Mouse (Mus musculus) embryonic facial prominence, embryonic 14.5 days (tissue): Measurements from ENCODE around the gene Chadl. TPM values are rescaled to one million over a fixed set of nuclear protein-coding genes. Genes with fewer than 3 reads are reported as not detected.

Source experiments
- ATAC-seq: fragments of 200-750 bp; cut with Nextera tagmentation; 2 replicates; pipeline ENCODE4 v1.8.0; 2017; ENCODE audit warnings: low read depth, moderate number of reproducible peaks, moderate TSS enrichment
- DNase-seq: peaks from one replicate; pipeline ENCODE4 v3.0.0-alpha.2; 2015; ENCODE audit warnings: low spot score
- H3K27ac ChIP-seq: fragments of 300-500 bp; sonication (generic); replicated peaks from 2 replicates; pipeline ENCODE4 v1.5.1; 2014; ENCODE audit warnings: low read depth, mild to moderate bottlenecking, low read length, moderate library complexity
- H3K27me3 ChIP-seq: fragments of 300-500 bp; sonication (generic); replicated peaks from 2 replicates; pipeline ENCODE4 v1.6.1; 2014; ENCODE audit warnings: low read length; ENCODE audit not compliant: control insufficient read depth, insufficient read depth
- H3K36me3 ChIP-seq: fragments of 300-500 bp; sonication (generic); 2 replicates; pipeline ENCODE4 v1.6.1; 2014; ENCODE audit warnings: low read length, mixed read lengths; ENCODE audit not compliant: control insufficient read depth, insufficient read depth
- H3K4me1 ChIP-seq: fragments of 300-500 bp; sonication (generic); 2 replicates; pipeline ENCODE4 v1.6.1; 2014; ENCODE audit warnings: antibody characterized with exemption, low read length; ENCODE audit not compliant: control insufficient read depth, insufficient read depth
- H3K4me2 ChIP-seq: fragments of 300-500 bp; sonication (generic); 2 replicates; pipeline ENCODE4 v1.6.1; 2014; ENCODE audit warnings: low read depth, mild to moderate bottlenecking, low read length, moderate library complexity, mixed read lengths
- H3K4me3 ChIP-seq: fragments of 300-500 bp; sonication (generic); 2 replicates; pipeline ENCODE4 v1.5.1; 2014; ENCODE audit warnings: low read depth, mild to moderate bottlenecking, low read length
- H3K9ac ChIP-seq: fragments of 300-500 bp; sonication (generic); 2 replicates; pipeline ENCODE4 v1.6.1; 2014; ENCODE audit warnings: low read depth, mild to moderate bottlenecking, low read length, moderate library complexity, mixed read lengths
- H3K9me3 ChIP-seq: fragments of 300-500 bp; sonication (generic); 2 replicates; pipeline ENCODE4 v1.6.1; 2016; ENCODE audit warnings: low read length; ENCODE audit not compliant: control insufficient read depth
- WGBS: fragments of 180-500 bp; shearing (Covaris S2); extraction: QIAGEN DNeasy Blood & Tissue Kit; methylation state at CpG from one replicate; pipeline ENCODE4 v1.1.7; 2014; 5-methylcytosine and 5-hydroxymethylcytosine counted together
- polyA plus RNA-seq: library from polyadenylated mRNA; unstranded; fragments of >200 nt; fragmentation: Nextera tagmentation; extraction: Ambion mirVana; gene quantifications from 2 replicates; pipeline ENCODE4 v1.2.1, GENCODE M21; 2014

The Chadl gene
- polyA plus RNA-seq, 1 experiment from 2014 or later, result 11.5 TPM

DNA sequence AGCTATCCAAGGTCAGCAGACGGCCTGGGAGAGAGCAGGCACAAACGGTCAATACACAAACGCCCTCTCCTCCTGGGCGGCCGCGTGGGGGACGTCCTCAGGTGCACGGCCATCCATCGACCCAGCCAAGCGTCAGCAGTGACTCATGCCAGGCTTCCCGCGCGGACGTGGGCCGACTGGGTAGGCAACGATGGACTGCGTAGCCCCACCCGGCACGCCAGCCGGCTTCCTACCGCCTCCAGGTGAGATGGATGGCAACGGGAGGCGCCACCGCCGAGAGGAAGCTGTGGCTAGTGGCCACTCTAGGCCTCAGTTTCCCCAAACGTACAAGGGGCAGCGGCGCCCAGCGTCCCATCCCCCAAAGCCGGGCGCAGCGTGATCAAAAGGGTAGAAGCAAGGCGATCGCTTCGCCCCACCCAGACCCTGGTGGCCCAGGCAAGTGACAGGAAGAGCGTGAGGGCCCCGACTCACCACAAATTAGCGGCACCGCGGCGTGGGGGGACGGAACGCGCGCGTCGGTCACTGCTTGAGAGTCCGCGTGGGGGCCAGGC lies 32.2 kb upstream of the Chadl start:
- peaks cover 10% of the 10 kb centered on the region for H3K4me1 ChIP-seq
- peak overlapping the region; percentile 91 for H3K4me3 ChIP-seq
- WGBS, result 0% methylated on average over 23 of the region's 49 CpGs
- peak overlapping the region; percentile 66 for H3K27ac ChIP-seq
- H3K36me3 ChIP-seq, result peaks cover 11% of the 10 kb centered on the region
- peak overlapping the region; percentile 89 for H3K4me2 ChIP-seq
- H3K27me3 ChIP-seq, result no peaks in the 10 kb centered on the region
- peak; percentile 20 for ATAC-seq
- peak overlapping the region; percentile 80 for H3K9ac ChIP-seq
- H3K9me3 ChIP-seq, result no peaks in the 10 kb centered on the region
- peak; percentile 10 for DNase-seq

DNA sequence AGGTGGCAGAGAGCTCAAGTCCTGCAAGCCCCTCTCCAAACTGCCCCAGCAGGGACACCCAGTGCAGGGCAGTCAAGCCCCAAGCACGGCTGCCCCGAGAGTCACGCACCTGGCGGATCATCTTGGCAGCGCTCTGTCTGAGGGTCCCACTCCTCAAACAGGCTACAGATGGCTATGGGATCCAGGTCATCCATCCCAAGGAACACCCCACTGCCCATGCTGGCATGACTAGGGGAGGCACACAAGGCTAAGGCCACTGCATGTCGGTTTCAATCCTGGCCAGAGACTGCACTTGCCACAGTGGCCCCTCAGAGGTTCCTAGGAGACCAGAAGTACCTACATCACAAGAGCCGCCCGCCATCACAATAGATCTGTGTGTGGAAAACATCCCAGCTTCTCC lies 28.9 kb upstream of the Chadl start:
- no peak overlapping the region for H3K4me2 ChIP-seq
- 94% methylated on average over 8 of the region's 8 CpGs for WGBS
- no peaks in the 10 kb centered on the region for H3K9me3 ChIP-seq
- no peaks in the 10 kb centered on the region for H3K27me3 ChIP-seq
- ATAC-seq, result no peak
- DNase-seq, result no peak
- no peak overlapping the region for H3K9ac ChIP-seq
- no peak overlapping the region for H3K4me3 ChIP-seq
- H3K36me3 ChIP-seq, result peaks cover 43% of the 10 kb centered on the region
- no peak overlapping the region for H3K27ac ChIP-seq
- peaks cover 10% of the 10 kb centered on the region for H3K4me1 ChIP-seq

DNA sequence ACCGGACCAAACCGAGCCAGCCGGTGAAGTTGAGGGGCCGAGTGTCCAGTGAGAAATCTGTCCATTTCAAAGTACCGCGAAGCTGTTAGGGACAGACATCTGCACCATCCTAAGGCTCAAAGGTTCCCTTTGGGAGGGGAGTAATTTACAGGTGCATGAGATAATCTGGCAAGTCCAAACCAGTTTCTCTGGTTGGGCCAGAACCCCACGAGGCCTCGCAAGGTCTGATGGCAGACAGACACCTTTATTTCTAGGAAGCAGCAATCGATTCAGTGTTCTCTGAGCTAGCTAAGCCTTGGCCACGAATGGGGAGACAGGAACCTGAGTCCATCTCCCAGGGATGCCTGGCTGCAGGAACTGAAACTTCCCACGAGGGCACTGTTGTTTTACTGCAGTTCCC lies 26.6 kb upstream of the Chadl start:
- Histone ChIP-seq H3K27me3 (no peaks in the 10 kb centered on the region), H3K4me2 (no peak overlapping the region), H3K9ac (no peak overlapping the region), H3K9me3 (no peaks in the 10 kb centered on the region), H3K4me3 (no peak overlapping the region), H3K36me3 (peaks cover 64% of the 10 kb centered on the region), H3K4me1 (peaks cover 5% of the 10 kb centered on the region), H3K27ac (no peak overlapping the region)
- no peak for ATAC-seq
- DNase-seq, result peak; percentile 18
- 88% methylated on average over 11 of the region's 11 CpGs for WGBS

DNA sequence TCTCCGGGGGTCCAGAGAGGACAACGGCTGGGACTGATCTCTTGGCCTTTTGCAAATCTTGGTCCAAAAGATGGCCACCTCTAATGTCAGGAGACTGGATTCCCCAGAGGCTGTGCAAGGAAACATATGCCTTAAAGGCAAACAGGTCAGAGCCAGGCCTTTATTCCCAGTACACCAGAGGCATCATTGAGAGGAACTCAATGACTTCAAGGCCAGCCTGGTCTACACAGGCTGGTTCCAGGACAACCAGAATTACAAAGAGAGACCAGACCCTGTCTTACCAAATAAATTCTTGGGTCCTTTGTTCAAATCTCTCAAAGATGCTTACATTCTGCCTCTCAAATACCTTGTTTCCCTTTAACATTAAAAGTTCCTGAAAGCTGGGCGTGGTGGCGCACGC lies 25.3 kb upstream of the Chadl start:
- Histone ChIP-seq H3K27me3 (no peaks in the 10 kb centered on the region), H3K27ac (no peak overlapping the region), H3K9me3 (no peaks in the 10 kb centered on the region), H3K4me1 (no peaks in the 10 kb centered on the region), H3K9ac (no peak overlapping the region), H3K36me3 (peaks cover 77% of the 10 kb centered on the region), H3K4me3 (no peak overlapping the region), H3K4me2 (no peak overlapping the region)
- ATAC-seq (no peak), DNase-seq (no peak)
- WGBS, result 91% methylated on average over 5 of the region's 5 CpGs

DNA sequence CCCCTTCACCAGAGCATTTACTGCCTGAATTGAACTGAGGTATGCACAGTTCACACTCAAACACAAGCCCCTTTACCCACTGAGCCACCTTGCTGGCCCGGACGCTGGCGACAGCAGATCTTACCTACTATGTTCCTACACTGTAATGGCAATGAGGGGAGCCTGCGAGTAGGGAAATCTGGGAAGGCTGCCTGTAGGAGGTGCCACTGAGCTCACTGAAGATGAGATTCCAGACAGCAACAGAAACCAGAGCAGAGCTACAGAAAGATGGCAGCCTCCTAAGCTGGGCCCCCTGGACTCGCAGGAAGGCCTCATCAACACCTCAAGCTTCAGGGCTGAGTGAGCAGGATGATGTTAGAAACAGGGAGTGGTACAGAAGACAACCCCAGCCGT lies 22.0 kb upstream of the Chadl start:
- WGBS, result 97% methylated on average over 6 of the region's 6 CpGs
- Histone ChIP-seq H3K4me2 (no peak overlapping the region), H3K27ac (no peak overlapping the region), H3K4me1 (no peaks in the 10 kb centered on the region), H3K9ac (no peak overlapping the region), H3K4me3 (no peak overlapping the region), H3K9me3 (no peaks in the 10 kb centered on the region), H3K27me3 (no peaks in the 10 kb centered on the region), H3K36me3 (peaks cover 92% of the 10 kb centered on the region)
- ATAC-seq, result no peak
- no peak for DNase-seq

DNA sequence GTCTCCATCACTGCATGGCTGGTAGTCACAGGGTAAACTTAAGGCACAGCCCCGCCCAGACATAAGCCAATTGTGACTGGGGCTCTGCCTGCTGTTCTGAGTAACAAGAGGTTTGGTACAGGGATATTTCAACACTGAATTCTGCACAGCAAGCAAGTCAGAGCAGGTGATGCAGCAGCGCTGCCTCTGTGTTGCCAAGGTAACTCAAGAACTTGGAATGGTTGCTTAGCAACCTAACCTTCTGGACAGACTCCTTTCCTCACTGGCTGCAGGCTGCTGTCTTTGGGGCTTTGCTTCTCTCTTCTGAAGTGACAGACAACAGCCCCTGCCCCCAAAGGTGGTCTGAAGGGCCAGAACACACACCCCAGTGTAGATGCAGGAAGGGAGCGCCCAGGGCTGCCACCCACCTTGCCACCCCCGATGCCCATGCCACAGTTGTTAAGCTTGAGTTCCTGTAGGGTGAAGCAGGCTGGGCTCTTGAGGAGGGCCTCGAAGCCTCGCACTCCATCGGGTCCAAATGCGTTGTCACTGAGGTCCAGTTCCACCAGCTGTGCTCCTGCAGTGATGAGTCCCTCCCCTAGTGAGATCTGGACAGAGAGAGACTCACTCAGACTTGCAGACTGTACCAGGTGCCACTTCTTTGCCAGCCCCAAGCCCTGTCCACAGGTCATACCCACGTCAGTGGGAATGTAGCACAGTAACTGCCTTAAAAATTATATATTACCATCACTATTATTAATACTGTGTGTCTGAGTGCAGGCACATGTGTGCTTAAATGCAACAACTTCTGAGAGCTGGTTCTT lies 21.4 kb upstream of the Chadl start:
- ATAC-seq (no peak), DNase-seq (peak; percentile 49)
- no peak overlapping the region for H3K4me3 ChIP-seq
- peaks cover 92% of the 10 kb centered on the region for H3K36me3 ChIP-seq
- no peaks in the 10 kb centered on the region for H3K9me3 ChIP-seq
- H3K4me2 ChIP-seq, result no peak overlapping the region
- no peaks in the 10 kb centered on the region for H3K27me3 ChIP-seq
- no peak overlapping the region for H3K9ac ChIP-seq
- no peaks in the 10 kb centered on the region for H3K4me1 ChIP-seq
- no peak overlapping the region for H3K27ac ChIP-seq
- 90% methylated on average over 9 of the region's 9 CpGs for WGBS

DNA sequence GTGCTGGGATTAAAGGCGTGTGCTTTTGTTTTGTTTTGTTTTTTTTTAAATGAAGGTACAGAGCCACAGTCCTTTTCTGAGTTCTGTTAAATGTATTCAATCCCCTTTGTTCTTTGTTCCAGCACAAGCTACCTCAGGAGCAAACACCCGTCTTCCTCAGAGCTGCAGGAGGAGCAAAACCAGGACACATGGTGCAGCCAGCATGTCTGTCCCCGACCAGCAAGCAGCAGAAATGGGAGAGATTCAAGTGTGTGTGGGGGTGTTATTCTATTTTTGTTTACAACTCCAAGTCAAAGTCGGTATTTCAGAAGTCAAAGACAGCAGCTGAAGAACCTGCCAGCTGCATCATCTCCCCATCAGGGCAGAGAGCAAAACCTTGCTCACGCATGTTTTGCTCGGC lies 16.7 kb upstream of the Chadl start:
- Histone ChIP-seq H3K4me2 (no peak overlapping the region), H3K4me3 (no peak overlapping the region), H3K27me3 (no peaks in the 10 kb centered on the region), H3K36me3 (peaks cover 91% of the 10 kb centered on the region), H3K9ac (no peak overlapping the region), H3K9me3 (no peaks in the 10 kb centered on the region), H3K4me1 (no peaks in the 10 kb centered on the region), H3K27ac (no peak overlapping the region)
- DNase-seq (no peak), ATAC-seq (no peak)
- 80% methylated on average over 6 of the region's 6 CpGs for WGBS

DNA sequence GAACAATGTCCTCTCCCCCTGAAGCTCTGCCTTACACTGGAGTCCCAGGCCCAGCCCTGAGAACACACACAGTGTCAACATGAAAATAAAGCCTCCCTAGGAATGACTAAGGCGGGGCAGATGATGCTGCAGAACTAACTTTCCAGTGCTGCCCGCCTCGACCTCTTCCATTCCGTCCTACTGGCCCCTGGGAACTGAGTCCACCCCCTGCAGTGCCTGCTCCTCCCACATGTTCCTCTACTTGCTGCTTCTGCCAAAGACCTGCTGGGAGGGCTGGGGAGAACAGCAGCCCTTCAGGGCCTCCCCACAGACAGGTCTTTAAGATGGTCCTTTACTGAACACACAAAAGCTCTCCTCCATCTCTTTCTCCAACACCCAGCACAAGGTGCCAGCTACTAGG lies 13.7 kb upstream of the Chadl start:
- Histone ChIP-seq H3K27me3 (no peaks in the 10 kb centered on the region), H3K9ac (no peak overlapping the region), H3K4me3 (no peak overlapping the region), H3K4me1 (no peaks in the 10 kb centered on the region), H3K36me3 (peaks cover 89% of the 10 kb centered on the region), H3K27ac (no peak overlapping the region), H3K4me2 (no peak overlapping the region), H3K9me3 (no peaks in the 10 kb centered on the region)
- DNase-seq, result no peak
- ATAC-seq, result no peak
- WGBS, result 81% methylated on average over 4 of the region's 4 CpGs

DNA sequence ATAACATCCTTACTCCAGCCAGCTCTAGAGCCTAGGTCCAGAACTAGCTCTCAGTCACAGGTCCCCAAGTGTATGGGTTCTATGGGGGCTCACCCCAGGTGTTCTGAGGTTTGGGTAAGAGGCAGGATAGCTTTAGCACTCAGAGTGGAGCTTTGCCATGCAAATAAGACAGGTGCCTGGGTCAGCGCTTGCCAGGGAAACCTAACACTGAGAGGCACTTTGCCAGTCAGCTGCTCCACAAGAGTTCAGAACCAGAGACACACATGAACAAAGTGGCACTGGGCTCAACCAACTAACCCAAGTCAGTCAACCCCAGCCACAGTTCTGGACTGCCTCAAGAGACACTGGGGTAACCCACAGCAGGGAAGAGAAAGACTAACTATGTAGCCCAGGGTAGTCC lies 12.6 kb upstream of the Chadl start:
- WGBS, result 100% methylated on average over 1 of the region's 1 CpGs

More for the DNA sequence above, 12.6 kb upstream of the Chadl start:
- H3K27me3 ChIP-seq, result no peaks in the 10 kb centered on the region
- H3K9ac ChIP-seq, result no peak overlapping the region
- ATAC-seq (no peak), DNase-seq (no peak)
- no peaks in the 10 kb centered on the region for H3K9me3 ChIP-seq
- no peak overlapping the region for H3K4me3 ChIP-seq
- H3K36me3 ChIP-seq, result peaks cover 90% of the 10 kb centered on the region
- H3K27ac ChIP-seq, result no peak overlapping the region
- no peak overlapping the region for H3K4me2 ChIP-seq
- H3K4me1 ChIP-seq, result no peaks in the 10 kb centered on the region
